Mouse (Mus musculus) urinary bladder, postnatal 14 days (tissue): ENCODE results near the gene Ubl5.
"Not testable (repeated sequence)": the region's sequence is repeated elsewhere in the genome, so short reads cannot be mapped to it uniquely, and the experiment has no call there.

Experiments
- DNase-seq: peaks from one replicate; pipeline ENCODE4 v3.0.0; 2021; ENCODE audit warnings: low spot score

The Ubl5 gene

DNA sequence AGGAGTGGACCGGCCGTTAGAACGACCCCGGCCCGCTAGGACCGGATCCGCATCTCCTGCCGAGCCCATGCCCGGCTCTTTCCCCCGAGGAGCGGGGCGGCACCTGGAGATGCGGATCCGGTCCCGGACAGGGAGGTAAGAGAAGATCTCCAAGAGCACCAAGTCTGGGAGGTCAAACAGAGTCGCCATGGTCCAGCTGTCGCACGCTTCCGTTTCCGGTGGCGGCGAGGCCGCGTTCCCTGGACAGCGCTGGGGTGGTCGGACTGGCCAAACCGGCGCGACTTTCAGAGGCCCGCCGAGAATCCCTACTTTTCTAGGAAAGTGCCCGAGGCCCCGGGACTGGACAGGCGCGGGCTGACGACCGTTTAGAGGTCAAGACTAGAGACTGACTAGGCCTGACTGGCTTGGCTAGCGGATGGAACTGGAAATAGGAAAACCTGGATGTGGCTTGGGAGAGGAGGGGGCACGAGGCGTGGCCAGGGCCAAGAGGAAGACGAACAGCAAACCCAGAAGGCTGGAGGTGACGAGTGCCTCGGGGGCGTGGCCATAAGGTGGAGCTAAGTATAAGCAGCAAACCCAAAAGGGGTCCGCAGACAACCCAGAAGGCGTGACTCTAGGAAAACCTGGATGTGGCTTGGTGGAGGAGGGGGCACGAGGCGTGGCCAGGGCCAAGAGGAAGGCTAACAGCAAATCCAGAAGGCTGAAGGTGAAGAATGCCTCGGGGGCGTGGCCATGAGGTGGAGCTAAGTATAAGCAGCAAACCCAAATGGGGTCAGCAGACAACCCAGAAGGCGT is at the start of gene Ubl5:
Ubl5 (plus strand) TSS at position 778 of the 795 bp plus-strand sequence.
- DNase-seq: peak; percentile 90

DNA sequence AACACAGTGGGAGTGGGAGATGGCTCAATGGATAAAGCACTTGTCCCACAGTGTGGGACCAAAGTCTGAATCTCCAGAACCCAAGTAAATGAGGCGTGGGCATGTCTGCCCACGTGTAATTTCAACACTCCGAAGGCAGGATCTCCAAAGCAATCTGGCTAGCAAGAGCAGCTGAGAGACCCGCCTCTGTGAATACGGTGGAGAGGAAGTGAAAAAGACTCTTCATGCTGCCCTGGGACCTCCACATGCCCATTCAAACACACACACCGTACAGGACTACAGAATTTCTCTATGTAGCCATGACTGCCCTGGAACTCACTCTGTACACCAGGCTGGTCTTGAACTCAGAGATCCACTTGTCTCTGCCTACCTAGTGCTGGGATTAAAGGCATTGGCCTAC is 41.4 kb upstream of the Ubl5 start:
- no peak for DNase-seq

DNA sequence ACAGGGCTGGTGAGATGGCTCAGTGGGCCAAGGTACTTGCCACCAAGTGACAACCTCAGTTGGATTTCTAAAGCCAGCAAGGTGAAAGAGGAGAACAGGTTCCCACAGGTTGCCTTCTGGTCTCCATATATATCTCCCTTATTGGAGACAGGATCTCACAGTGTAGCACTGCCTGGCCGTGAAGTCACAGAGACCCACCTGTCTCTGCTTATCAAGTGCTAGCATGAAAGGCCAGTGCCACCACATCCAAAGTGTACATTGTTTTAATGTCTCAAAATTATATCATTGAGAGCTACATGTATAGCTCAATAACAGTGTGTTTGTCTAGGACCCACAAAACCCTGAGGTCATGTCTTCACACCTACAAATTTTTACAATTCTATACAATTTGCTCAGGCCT is 36.4 kb upstream of the Ubl5 start:
- DNase-seq: no peak

DNA sequence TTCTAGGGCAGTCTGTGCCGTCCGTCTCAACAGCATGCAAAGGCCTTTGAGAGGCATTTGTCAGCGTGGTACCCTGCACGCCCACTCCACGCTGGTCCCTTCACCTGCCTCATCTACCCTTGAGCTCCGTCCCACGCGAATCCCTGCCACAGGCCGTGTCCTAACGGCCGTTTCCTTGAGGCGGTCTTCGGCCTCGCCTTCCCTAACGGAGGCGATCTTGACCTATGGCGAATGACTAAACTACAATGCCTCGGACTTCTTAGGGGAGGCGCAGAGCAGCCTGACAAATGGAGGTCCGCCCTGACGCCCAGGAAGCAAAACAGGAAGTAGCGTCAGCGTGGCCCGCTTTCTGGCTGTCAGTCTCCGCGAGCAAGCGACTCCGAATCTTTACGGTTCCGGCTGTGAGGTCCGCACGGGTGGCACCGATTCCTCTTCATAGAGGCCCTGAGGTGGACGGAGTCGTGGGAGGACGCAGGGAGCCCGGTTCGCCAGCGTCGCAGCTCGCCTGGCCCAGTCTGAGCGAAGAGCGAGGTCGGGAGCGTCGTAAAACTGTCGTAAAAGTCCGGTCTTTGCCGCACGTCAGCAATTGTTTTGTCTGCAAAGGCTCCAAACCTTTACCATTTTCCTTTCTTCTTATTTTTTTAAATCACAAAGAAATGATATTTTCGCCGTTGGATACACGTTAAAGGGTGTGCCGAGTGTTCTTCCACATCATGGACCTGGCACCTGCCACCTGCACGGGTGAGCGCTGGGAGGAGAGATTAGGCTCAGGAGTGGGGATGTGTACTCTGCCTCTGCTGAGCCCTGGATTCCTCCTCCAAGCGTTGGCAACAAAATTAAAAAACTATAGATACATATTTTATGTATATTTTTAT is 35.3 kb upstream of the Ubl5 start:
- peak; percentile 83 for DNase-seq

DNA sequence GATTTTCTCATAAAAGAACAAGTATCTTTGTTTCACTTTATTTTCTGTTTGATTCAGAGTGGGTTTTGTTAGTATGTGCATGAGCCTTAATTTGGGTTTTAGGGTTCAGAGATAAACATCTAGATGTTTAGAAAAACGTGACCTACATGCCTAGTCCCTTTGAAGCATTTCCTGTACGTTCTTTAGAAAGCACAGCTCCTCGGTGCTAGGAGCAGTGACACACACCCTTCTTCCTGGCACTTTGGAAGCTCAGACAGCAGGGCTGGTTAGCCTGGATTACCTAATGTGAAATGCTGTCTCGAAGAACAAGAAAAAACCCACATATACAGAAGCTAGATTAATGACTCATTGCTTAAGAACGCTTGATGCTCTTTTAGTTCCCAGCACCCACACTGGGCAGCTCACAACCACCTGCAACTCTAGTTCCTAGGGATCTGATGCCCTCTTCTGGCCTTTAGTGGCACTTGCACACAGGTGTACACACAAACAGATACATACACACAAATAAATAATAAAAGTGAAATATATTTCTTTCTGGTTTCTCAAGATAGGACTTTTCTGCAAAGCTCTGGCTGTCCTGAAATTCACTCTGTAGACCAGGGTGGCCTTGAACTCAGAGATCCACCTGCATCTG is 32.7 kb upstream of the Ubl5 start:
- DNase-seq: no peak

- DNase-seq: no peak
These were observed 30.7 kb upstream of the Ubl5 start for GRCm38 (mm10) chr9:20611976-20612375.

- no peak for DNase-seq
These were observed 26.0 kb upstream of the Ubl5 start for GRCm38 (mm10) chr9:20616685-20617084.

DNA sequence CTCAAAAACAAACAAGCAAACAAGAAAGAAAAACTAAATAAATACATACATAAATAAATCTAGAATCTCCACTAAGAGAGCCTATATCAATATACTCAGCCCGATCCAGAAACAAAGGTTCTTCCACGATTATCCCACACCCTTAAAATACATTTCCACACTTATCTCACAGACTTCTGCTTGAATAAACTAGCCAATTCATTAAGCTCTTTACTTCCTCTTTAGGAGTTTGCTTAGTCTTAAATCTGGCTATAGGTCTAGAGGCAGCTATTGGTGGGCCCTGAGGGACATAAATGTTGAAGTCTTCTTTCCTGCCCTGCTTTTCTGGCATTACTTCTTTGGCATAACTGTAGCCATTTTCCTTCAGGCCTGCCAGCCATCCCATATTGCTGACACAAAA is 11.3 kb upstream of the Ubl5 start:
- DNase-seq: no peak

DNA sequence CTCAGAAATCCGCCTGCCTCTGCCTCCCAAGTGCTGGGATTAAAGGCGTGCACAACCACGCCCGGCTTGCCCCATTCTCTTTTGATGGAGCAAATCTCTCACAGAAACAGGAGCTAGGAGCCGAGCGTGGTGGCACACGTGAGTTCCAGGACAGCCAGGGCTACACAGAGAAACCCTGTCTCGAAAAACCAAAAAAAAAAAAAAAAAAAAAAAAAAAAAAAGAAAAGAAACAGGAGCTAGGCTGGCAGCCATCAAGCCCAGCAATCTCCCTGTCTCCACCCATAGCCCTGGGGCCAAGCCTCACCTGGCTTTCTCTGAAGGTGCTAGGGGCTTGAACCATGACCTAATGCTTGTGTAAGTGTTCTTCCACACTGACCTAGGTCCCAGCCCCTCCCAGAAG is 7.0 kb upstream of the Ubl5 start:
- not testable (repeated sequence) for DNase-seq

- no peak for DNase-seq
These were observed 6.4 kb upstream of the Ubl5 start for GRCm38 (mm10) chr9:20636256-20636655.

- DNase-seq: no peak
These were observed 5.9 kb upstream of the Ubl5 start for GRCm38 (mm10) chr9:20636790-20637189.

GRCm38 (mm10) chr9:20638552-20638951 is 4.1 kb upstream of the Ubl5 start:
- DNase-seq: no peak

DNA sequence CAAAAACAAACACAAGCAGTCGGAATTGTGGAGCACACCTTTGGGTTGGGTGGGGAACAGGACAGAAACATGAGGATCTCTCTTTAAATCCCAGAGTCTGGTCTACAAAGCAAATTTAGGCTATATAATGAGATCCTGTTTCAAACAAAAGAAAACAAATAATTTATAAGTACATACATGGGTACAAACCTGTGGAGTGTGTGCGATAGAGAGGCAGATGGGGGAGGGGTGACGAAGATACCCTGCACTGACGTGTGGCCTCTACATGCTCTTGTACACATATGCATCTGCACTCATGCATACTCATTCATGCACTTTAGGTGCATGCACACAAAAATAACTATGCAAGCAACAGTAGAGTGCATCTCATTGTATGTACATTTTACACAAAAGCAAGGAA is 3.2 kb upstream of the Ubl5 start:
- no peak for DNase-seq

DNA sequence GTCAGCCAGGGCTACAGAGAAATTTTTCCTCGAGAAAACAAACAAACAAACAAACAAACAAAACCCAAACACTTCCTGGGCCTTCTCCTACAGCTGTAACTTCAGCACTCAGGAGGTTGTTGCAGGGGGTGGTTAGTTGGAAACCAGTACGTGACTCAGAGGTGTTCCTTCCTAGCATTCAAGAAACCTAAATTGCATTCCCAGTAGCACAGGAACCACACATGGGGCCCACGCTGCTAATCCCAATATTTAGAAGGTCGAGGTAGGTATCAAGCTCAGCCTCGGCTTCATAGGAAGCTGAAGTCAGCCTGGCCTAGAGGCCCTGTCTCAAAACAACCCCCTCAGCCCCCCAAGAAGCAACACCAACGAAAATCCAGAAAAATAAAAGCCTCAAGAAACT is 1.2 kb upstream of the Ubl5 start:
- DNase-seq: no peak

DNA sequence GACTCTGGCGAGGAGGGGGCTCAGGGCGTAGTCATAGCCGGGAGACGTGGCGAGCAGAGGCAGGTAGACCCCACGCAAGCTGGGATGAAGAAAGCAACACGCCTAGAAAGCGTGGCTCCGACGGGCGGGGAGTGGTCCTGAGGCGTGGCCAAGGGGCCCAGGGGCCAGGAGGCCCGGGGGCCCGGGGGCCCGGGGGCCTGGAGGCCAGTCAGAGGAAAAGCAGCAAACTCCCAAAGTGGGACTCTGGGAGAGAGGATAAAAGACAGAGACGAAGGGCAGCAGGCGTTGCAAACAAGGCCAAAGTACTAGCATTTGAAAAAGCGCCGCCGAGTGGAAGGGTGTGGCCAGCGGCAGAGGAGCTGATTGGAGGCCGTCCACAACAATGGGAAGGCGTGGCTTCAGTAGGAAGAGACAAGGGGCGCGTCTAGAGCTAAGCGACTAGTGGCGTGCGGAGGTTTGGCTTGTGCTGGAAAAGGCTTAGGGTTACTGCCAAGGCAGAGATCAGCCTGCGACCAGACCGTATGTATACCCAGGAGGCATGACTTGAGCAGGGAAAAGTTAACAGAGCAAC is 303 bp downstream of the Ubl5 start:
- peak; percentile 88 for DNase-seq

- no peak for DNase-seq
These were observed 1.1 kb downstream of the Ubl5 start for GRCm38 (mm10) chr9:20643781-20644180.

DNA sequence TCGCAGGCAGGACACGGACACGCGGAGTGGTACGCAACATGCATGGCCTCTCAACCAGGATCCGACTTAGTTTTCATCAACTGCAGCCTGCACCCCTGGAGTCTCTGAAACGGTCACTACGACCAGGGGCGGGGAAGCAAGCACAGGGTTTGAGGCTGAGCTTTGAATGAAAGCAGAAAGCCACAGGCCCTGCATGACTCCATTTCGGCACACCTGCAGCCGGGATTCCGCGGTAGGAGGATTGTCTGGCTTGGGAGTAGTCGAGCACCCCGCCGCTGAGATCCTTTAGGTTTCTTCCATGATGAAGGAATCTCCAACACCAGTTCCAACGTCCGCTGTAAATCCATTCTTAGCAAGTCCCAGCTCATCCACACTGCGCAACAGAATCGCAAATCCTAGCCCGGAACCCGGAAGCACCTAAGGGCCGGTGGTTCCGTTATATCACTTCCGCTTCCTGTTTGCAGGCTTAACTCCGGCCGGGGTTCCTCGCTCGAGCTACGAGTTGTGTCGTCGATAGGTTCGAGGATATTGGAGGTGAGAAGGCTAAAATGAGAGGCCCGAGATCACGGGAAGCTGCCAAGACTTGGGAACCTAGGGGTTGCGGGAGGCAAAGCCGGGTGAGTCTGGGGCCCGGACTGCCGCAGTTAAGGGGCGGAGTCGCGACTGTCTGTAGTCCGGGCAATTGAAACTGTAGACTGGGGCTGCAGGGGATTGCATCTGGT is 1.8 kb downstream of the Ubl5 start, which contains the start of gene Fbxl12:
Fbxl12 (minus strand) TSS at position 408 of the 722 bp plus-strand sequence.
- DNase-seq: peak; percentile 77

DNA sequence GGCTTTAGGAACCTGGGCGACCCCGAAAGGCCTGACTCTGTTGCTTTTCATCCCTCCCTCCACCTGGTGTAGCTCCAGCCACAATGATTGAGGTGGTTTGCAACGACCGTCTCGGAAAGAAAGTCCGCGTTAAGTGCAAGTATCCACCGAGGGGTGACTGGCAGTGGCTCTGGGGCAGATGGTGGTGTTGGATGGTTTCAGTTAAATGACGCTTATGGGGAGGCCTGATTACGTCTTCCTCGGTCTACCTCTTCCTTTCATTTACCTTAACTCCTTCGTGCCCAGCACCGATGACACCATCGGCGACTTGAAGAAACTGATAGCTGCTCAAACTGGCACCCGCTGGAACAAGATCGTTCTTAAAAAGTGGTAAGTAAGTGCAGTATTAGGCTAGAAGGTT is 2.4 kb downstream of the Ubl5 start:
- DNase-seq: no peak

- DNase-seq: peak; percentile 99
These were observed 9.1 kb downstream of the Ubl5 start, which contains the start of gene Pin1 for GRCm38 (mm10) chr9:20651602-20652259. TSS of gene Pin1 (plus strand) at chr9:20652095.

DNA sequence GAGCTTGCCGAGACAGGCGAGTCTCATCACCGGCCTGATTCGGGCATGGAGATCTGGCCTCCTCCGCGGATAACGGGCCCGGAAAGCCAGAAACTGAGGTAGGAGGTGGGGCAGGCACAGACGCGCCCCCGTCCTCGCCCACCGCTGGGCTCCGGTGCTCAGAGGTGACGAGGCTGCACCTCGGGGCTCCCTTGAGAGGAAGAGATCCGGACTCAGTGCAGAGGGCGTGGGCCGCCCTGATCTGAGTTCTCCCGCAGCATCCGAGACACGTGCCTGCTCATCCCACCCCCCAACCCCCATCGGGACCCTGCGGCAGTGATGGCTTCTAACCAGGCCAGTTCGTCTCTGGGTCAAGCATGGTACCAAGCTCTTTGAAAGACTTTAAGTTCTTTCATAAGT is 9.6 kb downstream of the Ubl5 start:
- DNase-seq: no peak

DNA sequence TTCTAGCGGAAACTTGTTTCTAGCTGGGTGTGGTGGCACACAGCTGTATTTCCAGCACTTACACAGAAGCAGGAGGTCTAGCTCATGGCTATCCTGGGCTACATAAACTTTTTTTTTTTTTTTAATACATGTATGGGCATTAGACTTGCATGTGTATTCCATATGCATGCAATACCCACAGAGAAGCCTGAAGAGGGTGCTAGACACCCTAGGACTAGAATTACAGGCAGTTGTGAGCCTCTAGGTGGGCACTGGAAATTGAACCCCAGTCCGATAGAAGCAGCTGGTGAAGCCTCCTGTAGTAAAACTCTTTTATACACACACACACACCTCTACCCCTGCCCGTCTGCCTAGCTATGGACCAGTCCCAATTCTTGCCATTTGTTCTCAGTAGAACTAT is 11.2 kb downstream of the Ubl5 start:
- DNase-seq: no peak
